Mouse (Mus musculus) inflammation-experienced regulatory T-cells, adult 6 months (primary cell): Measurements from ENCODE around the gene Dusp2. TPM values are rescaled to one million over a fixed set of nuclear protein-coding genes. Genes with fewer than 3 reads are reported as not detected.
"Not testable (repeated sequence)": the region's sequence is repeated elsewhere in the genome, so short reads cannot be mapped to it uniquely, and the experiment has no call there.

ENCODE experiments used
- ATAC-seq: one replicate; pipeline ENCODE4 v1.8.0; 2017
- polyA plus RNA-seq, 3 experiments: library from polyadenylated mRNA; unstranded; fragments of 100-300 nt; shearing (Covaris generic); gene quantifications; one replicate each; pipeline ENCODE4 v1.2.1; 2017

Dusp2 gene
- 10 to 100 TPM; 26.0 to 29.5 (median 27.9) TPM for polyA plus RNA-seq

DNA sequence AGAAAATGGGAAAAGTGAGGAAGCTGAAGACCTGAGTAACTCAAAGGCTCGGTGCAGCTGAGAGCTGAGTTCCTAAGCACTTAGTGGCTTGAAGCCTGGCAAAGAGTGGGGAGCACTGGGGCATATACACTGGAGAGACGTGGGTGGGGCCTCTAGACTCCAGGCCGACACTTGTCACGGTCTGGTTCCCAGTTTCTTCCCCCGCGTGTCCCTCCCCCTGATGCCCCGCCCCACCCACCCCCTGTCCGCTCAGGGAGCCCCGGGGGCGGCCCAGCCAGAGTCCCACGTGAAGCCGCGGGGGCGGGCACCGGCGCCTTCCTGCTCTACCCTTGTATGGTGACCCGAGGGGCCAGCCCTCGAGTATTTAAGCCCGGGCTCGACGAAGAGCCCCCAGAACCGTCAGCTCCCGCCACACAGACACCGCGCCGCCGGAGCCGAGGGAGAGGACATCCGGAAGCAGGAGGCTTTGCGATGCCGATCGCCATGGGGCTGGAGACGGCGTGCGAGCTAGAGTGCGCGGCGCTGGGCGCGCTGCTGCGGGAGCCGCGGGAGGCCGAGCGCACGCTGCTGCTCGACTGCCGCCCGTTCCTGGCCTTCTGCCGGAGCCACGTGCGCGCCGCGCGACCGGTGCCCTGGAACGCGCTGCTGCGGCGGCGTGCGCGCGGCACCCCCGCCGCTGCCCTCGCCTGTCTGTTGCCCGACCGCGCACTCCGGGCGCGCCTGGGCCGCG, at the start of gene Dusp2:
Gene Dusp2, plus strand, starts transcription at position 393 of the 730 bp plus-strand sequence.
- peak; percentile 46 for ATAC-seq

- no peak for ATAC-seq
Observed at GRCm38 (mm10) chr2:127292250-127292649, 43.7 kb upstream of the Dusp2 start.

GRCm38 (mm10) chr2:127297001-127297805, 38.8 kb upstream of the Dusp2 start:
- no peak for ATAC-seq

- no peak for ATAC-seq
Observed at GRCm38 (mm10) chr2:127298056-127298455, 37.9 kb upstream of the Dusp2 start.

DNA sequence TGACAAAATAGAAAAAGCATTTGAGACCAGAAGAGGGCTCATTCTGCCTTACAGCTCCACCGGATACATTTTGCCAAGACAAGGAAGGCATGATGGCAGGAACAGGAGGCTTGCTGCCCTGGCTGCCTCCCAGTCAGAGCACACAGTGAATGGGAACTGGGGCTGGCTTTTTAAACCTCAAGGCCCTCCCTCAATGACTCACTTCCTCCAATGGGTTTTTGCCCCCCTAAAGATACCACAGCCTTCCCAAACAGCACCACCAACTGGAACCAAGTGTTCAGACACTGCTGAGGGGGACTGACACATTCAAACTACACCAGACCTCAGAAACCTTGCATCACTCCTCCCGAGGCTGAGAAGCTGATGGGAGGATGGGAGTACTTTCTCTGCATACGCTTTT, 35.3 kb upstream of the Dusp2 start:
- peak; percentile 35 for ATAC-seq

- ATAC-seq = no peak
Observed at GRCm38 (mm10) chr2:127301883-127302282, 34.1 kb upstream of the Dusp2 start.

DNA sequence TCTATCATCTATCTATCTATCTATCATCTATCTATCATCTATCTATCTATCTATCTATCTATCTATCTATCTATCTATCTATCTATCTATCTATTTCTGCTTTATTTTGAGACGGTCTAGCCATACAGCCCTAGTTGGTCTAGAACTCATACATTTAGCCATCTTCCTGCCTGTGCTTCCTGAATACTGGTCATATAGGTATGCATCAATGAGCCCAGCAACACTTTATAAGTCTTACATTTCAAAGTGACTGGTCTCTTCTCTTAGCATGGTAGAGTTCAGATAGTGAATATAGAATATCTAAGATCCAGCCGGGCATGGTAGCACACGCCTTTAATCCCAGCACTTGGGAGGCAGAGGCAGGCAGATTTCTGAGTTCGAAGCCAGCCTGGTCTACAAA, 31.8 kb upstream of the Dusp2 start:
- ATAC-seq = not testable (repeated sequence)

DNA sequence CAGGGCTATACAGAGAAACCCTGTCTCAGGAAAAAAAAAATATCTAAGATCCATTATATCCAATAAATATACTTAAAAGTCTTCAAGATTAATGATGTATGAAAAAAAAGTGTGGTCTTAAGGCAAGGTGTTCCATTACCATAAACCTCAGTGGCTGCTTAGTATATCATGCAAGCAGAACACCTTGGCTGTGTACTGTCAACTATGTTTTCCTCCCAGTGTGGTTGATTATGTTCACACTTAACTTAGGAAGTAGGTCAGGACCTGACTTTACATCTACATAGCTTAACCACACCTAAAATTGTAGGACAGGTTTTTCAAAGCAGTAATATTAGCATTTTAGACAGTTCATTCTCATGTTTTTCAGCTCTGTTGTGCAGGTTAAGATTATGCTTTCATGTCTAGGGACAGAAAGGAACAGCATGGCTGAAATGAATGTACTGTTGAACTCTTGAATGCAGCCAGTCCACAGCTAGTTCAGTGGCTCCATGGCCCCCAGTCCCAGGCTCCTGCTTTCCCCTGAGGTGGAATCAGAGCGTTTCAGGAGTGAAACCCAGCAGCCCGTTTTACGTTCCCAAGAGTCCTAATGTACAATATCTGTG, 31.2 kb upstream of the Dusp2 start:
- ATAC-seq = no peak

GRCm38 (mm10) chr2:127306123-127306522, 29.8 kb upstream of the Dusp2 start:
- peak; percentile 18 for ATAC-seq

DNA sequence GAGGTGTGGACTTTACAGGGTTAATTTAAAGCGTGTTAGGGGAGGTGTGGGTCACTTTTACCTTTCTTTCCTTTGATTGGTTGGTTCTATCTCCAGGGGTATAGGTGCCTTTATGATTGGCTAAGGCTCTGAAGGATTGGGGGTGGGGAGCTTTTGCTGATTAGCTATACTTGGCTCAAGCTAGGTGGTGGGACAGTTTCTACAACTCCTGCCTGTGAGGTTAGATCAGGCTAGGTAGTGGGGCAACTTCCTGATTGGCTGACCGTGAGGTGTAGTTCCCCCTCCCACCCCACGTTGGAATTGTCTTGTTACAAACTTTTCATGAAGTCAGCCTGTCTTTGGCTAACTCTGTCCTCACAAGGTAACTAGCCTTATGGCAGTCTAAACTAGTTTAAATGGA, 28.8 kb upstream of the Dusp2 start:
- ATAC-seq = no peak

DNA sequence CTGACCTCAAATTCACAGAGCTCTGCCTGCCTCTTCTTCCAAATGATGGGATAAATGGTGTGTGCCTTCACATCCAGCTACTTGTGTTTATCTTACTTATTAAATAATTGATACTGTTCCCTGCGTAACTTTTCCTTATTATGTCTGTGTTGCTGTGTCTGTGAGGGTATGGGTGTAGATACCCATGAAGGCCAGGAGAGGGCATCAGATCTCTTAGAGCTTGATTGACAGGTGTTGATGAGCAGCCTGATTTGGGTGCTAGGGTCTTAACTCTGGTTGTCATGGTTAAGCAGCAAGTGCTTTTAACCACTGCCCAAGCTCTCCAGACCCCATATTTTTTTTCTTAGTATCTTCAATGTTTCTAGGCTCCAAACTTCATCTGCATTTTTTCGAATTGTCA, 27.3 kb upstream of the Dusp2 start:
- ATAC-seq = peak; percentile 64

GRCm38 (mm10) chr2:127310246-127310645, 25.7 kb upstream of the Dusp2 start:
- ATAC-seq = no peak

- no peak for ATAC-seq
Observed at GRCm38 (mm10) chr2:127310685-127311084, 25.3 kb upstream of the Dusp2 start.

DNA sequence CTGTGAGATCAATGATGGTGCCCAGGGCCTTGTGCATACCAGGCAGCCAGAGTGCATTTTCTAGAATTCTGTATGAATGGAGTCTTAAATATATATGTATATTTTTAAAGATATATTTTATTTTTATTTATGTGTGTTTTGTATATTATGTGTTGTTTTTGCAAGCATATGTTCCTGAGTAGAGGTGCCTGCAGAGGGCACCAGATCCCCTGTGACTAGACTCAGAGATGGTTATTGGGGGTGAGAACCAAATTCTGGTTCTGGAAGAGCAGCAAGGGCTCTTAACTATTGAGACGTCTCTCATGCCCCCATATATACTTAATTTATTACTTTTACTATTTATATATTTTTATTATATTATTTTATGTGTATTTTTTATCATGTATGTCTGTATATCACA, 24.8 kb upstream of the Dusp2 start:
- ATAC-seq = no peak

DNA sequence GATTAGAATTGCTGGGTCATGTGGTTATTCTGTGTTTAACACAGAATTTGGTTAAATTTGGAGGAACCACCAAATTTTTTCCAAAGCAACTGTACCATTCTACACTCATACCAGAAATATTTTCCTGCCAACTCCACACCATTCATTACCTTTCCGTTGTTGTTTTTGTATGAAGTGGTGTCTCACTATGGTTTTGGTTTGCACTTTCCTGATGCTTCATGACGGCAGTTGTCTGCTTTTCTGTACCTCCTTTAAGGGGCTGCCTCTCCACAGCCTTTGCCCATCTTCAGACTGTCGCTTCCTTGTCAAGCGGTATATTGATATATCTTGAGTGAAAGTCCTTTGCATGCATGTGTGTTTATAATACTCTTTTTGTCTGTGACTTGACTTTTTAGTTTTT, 23.2 kb upstream of the Dusp2 start:
- ATAC-seq = no peak

DNA sequence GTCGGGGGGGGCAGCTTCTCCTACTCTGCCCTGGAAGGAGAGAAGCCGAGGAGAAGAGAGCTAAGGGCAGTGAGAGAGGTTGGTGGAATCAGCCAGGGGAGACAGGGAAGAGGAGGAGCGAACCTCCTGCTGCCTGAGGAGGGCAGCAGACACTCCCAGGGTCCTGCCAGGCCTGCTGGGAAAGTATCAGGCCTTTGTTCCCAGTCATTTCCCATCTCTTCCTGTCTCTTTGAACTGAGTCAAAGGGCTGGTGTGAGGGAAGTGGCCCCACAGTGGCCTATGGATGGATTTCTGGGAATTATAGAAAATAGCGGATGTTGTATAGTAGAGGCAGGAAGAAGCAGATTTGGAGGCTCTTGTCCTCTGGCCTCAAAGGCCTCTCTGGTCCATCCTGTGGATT, 22.1 kb upstream of the Dusp2 start:
- no peak for ATAC-seq

GRCm38 (mm10) chr2:127314467-127315154, 21.3 kb upstream of the Dusp2 start:
- peak; percentile 67 for ATAC-seq

DNA sequence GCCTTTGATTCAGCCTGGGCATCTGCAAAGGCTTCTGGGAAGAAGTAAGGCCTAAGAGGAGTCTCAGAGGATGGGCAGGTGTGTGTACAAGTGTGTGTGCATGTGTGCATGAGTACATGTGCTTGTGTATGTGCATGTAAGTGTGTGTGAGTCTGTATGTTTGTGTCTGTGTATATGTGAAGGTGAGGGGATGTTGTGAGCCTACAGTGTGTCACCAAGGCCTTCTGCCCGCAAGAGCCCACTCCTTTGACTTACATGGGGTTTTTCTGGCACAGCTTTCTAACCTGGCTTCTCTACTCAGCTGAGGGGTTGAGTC, 20.8 kb upstream of the Dusp2 start:
- ATAC-seq = peak; percentile 7

DNA sequence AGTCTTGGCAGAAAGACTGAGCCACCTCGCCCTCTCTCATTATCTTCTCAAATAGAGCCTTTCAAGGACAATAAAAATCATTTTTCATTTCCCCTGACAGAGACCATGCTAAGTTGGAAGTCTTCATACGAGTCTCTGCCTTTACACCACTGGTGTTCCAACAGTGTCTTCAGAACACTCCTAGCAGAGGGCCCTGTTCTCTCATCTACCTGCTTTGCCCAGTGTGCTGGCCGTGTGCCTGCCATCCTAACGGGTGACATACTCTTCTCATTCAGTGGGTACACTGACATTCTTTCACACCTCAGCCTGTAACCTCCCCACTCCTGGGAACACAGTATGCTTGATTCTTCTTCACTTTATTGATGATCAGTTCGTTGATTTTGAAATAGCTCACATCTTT, 19.5 kb upstream of the Dusp2 start:
- ATAC-seq = no peak

- peak; percentile 61 for ATAC-seq
Observed at GRCm38 (mm10) chr2:127318136-127318535, 17.8 kb upstream of the Dusp2 start.

DNA sequence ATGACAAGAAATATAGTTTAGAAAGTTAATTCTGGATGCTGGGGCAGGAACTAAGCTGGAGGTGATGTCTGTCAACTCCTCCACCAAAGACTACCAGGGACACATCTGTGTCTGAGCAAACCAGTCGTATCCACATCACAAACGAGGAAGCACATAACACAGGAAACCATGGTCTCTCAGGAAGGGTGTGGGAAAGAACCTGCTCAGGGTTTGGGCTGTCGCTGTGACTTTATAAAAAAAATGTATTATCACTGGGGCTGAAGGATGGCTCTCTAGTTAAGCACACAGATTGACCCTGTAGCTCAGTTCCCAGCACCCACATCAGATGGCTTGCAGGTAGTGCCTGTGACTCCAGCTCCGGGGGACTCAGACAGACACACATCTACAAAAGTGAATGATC, 16.9 kb upstream of the Dusp2 start:
- ATAC-seq = peak; percentile 32

- no peak for ATAC-seq
Observed at GRCm38 (mm10) chr2:127322671-127323285, 13.2 kb upstream of the Dusp2 start.

- no peak for ATAC-seq
Observed at GRCm38 (mm10) chr2:127323667-127324066, 12.3 kb upstream of the Dusp2 start.
